Mouse (Mus musculus) CH12.LX (cell line): ENCODE measurements around the gene Actb. TPM values are rescaled to one million over a fixed set of nuclear protein-coding genes. Genes with fewer than 3 reads are reported as not detected.

Experiments
- DNase-seq: peaks from one replicate; pipeline ENCODE4 v3.0.0-alpha.2; 2013; ENCODE audit errors: extremely low read depth
- H3K27ac ChIP-seq: 2 replicates; pipeline ENCODE4 v1.5.1; 2012; ENCODE audit warnings: low read depth, mild to moderate bottlenecking, control low read depth, moderate library complexity; ENCODE audit not compliant: insufficient read depth
- H3K27me3 ChIP-seq: replicated peaks from 2 replicates; pipeline ENCODE3; 2012; ENCODE audit warnings: inconsistent platforms
- H3K36me3 ChIP-seq, 2 experiments: replicated peaks in 1 of 2; 2 replicates each; pipeline versions ENCODE3 to v1.6.1; 2012; ENCODE audit warnings: inconsistent platforms in 1 of 2, low read length in 1 of 2, mild to moderate bottlenecking in 1 of 2, mixed read lengths in 1 of 2, moderate library complexity in 1 of 2; ENCODE audit not compliant: control insufficient read depth in 1 of 2, insufficient read depth in 1 of 2
- H3K4me1 ChIP-seq, 2 experiments: 2 replicates each; pipeline ENCODE4 v1.6.1; 2012; ENCODE audit warnings: inconsistent platforms in 1 of 2, moderate library complexity in 1 of 2; ENCODE audit not compliant: insufficient read depth in 2 of 2, control insufficient read depth in 1 of 2
- H3K4me2 ChIP-seq: 2 replicates; pipeline ENCODE4 v1.6.1; 2012; ENCODE audit warnings: low read depth, mild to moderate bottlenecking, control low read depth; ENCODE audit not compliant: poor library complexity, insufficient read depth, severe bottlenecking
- H3K4me3 ChIP-seq, 3 experiments: fragments of 150-350 bp in 1 of 3; sonication (generic) in 1 of 3; replicated peaks in 1 of 3; 2 replicates each; pipeline versions ENCODE3 to v1.5.1; 2011 to 2012; ENCODE audit warnings: low read depth in 2 of 3, low read length in 2 of 3, mild to moderate bottlenecking in 2 of 3, moderate library complexity in 2 of 3, control low read depth in 1 of 3, improper control_type of control experiment in 1 of 3, inconsistent platforms in 1 of 3, mixed read lengths in 1 of 3; ENCODE audit not compliant: poor library complexity in 1 of 3
- H3K79me2 ChIP-seq: replicated peaks from 2 replicates; pipeline ENCODE4 v1.6.1; 2012; ENCODE audit warnings: mild to moderate bottlenecking, moderate library complexity; ENCODE audit not compliant: control insufficient read depth, poor library complexity, insufficient read depth, severe bottlenecking; ENCODE audit errors: extremely low read depth
- H3K9ac ChIP-seq: 2 replicates; pipeline ENCODE4 v1.6.1; 2012; ENCODE audit warnings: low read depth, mild to moderate bottlenecking, control low read depth, moderate library complexity; ENCODE audit not compliant: insufficient read depth
- H3K9me3 ChIP-seq: replicated peaks from 2 replicates; pipeline ENCODE3; 2012; ENCODE audit warnings: low read length, inconsistent platforms, mixed read lengths
- CTCF ChIP-seq, 2 experiments: IDR thresholded peaks in 1 of 2; conservative IDR thresholded peaks in 1 of 2; 2 replicates each; pipeline ENCODE4 v1.5.1; 2011 to 2012; ENCODE audit warnings: low read depth in 2 of 2, low read length in 2 of 2, improper control_type of control experiment in 1 of 2, inconsistent platforms in 1 of 2, mild to moderate bottlenecking in 1 of 2, moderate library complexity in 1 of 2
- EP300 ChIP-seq: IDR thresholded peaks from 2 replicates; pipeline ENCODE4 v1.6.1; 2011; ENCODE audit warnings: low read length, improper control_type of control experiment
- ETS1 ChIP-seq: conservative IDR thresholded peaks from 2 replicates; pipeline ENCODE4 v1.6.1; 2012; ENCODE audit warnings: low read depth, mild to moderate bottlenecking, inconsistent platforms, low read length, improper control_type of control experiment, moderate library complexity
- MAFK ChIP-seq: IDR thresholded peaks from 2 replicates; pipeline ENCODE4 v1.6.1; 2011; ENCODE audit warnings: low read length, improper control_type of control experiment; ENCODE audit not compliant: insufficient replicate concordance
- MEF2A ChIP-seq: IDR thresholded peaks from 2 replicates; pipeline ENCODE4 v1.6.1; 2014; ENCODE audit warnings: low read depth, mild to moderate bottlenecking, inconsistent platforms, low read length, improper control_type of control experiment, borderline replicate concordance
- MYC ChIP-seq: IDR thresholded peaks from 2 replicates; pipeline ENCODE4 v1.6.1; 2011; ENCODE audit warnings: low read depth, mild to moderate bottlenecking, improper control_type of control experiment, low read length
- NRF1 ChIP-seq: IDR thresholded peaks from 2 replicates; pipeline ENCODE4 v1.6.1; 2014; ENCODE audit warnings: low read depth, mild to moderate bottlenecking, inconsistent platforms, low read length, improper control_type of control experiment, moderate library complexity
- POLR2AphosphoS2 ChIP-seq: IDR thresholded peaks from 2 replicates; pipeline ENCODE4 v1.6.1; 2011; ENCODE audit warnings: low read depth, low read length, improper control_type of control experiment
- TCF12 ChIP-seq: IDR thresholded peaks from 2 replicates; pipeline ENCODE4 v1.6.1; 2014; ENCODE audit warnings: low read depth, mild to moderate bottlenecking, inconsistent platforms, low read length, improper control_type of control experiment
- USF2 ChIP-seq: conservative IDR thresholded peaks from 2 replicates; pipeline ENCODE4 v1.6.1; 2011; ENCODE audit warnings: low read depth, low read length, improper control_type of control experiment
- ZC3H11A ChIP-seq: IDR thresholded peaks from 2 replicates; pipeline ENCODE4 v1.6.1; 2012; ENCODE audit warnings: low read depth, mild to moderate bottlenecking, inconsistent platforms, low read length, improper control_type of control experiment
- ZMIZ1 ChIP-seq: IDR thresholded peaks from 2 replicates; pipeline ENCODE4 v1.6.1; 2012; ENCODE audit warnings: low read depth, mild to moderate bottlenecking, inconsistent platforms, low read length, improper control_type of control experiment
- ZNF384 ChIP-seq: IDR thresholded peaks from 2 replicates; pipeline ENCODE4 v1.6.1; 2012; ENCODE audit warnings: low read depth, low read length, improper control_type of control experiment, inconsistent platforms
- dilution Hi-C: fragments of 300-500 bp; cut with MboI; formaldehyde crosslinking; loops from 2 replicates; pipeline ENCODE4 v1.14.3; 2020; ENCODE audit warnings: low sequenced_read_pairs; ENCODE audit not compliant: extremely low pct_unique_long_range_greater_than_20kb, extremely low pct_ligation_motif_present
- in situ Hi-C: fragments of 300-500 bp; cut with MboI; formaldehyde crosslinking; loops from 3 replicates; pipeline ENCODE4 v1.14.3; 2019; ENCODE audit warnings: low sequenced_read_pairs, low pct_ligation_motif_present, low pct_unique_long_range_greater_than_20kb, mixed read lengths
- polyA plus RNA-seq: library from polyadenylated mRNA; unstranded; fragments of >175 nt; gene quantifications from 2 replicates; pipeline ENCODE4 v1.2.1, GENCODE M21; 2012; ENCODE audit warnings: low read depth; ENCODE audit not compliant: insufficient read length
- total RNA-seq, 2 experiments: library from RNA; depleted of rRNA; stranded (reverse); fragments of 300-350 nt in 1 of 2; fragments of >200 nt in 1 of 2; gene quantifications; 2 replicates each; pipeline ENCODE4 v1.2.3; 2012 to 2014

The Actb gene
- total and polyA plus RNA-seq, 3 experiments = 3,882 to 5,048 (median 4,756) TPM

DNA sequence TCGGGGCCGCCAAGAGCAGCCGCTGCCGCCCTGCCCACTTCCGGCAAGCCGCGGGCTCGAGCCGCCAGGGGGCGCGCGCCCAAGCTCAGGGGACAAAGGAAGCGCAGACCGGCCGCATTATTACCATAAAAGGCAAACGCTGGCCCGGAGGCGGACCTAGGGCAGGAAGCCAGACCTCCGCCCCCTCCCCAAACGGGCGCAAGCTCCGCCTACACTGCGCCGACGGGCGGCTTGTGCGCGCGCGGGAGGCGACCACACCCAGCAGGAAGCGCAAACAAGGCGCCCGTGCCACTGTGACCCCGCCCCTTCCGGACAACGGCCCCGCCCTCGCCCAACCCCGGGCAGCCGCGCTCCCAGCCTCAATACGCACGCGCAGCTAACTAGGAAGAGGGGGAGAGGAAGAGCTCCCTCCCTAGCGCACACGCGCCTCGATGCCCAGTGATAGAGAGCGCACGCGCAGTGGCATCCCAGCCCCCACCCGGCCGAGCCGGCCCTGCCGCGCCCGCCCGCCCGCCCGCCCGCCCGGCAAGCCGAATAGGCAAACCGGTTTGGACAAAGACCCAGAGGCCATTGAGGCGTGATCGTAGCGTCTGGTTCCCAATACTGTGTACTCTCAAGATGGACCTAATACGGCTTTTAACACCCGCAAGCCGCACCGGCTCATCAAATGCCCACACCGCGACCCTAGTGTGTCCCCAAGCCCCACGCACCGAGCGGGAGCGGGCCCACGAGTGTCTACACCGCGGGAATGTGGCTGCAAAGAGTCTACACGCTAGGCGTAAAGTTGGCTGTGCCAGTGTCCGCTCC is 626 bp downstream of the Actb start (continued):
- TF ChIP-seq MEF2A = no peak
- no peak for TF ChIP-seq MAFK
- peak in 1 of 2 experiments; percentile 68; a peak in 2 of 4 replicates for TF ChIP-seq CTCF (conservative IDR thresholded peaks at IDR 0.05 in 1 of 2, IDR thresholded peaks at IDR 0.05 in 1 of 2; ENCODE audit: low read depth in 2 of 2, low read length in 2 of 2)
- 0 out of 2 replicates have a peak, but pooled peaks have one; percentile 17 for TF ChIP-seq MYC
- TF ChIP-seq ZC3H11A = no peak
- no peak for TF ChIP-seq ZMIZ1
- no peak; the same call in 1 of the 2 replicates for TF ChIP-seq ZNF384
- TF ChIP-seq EP300 = no peak
- no peak for TF ChIP-seq ETS1
- TF ChIP-seq, all 38 proteins: peak for 12

DNA sequence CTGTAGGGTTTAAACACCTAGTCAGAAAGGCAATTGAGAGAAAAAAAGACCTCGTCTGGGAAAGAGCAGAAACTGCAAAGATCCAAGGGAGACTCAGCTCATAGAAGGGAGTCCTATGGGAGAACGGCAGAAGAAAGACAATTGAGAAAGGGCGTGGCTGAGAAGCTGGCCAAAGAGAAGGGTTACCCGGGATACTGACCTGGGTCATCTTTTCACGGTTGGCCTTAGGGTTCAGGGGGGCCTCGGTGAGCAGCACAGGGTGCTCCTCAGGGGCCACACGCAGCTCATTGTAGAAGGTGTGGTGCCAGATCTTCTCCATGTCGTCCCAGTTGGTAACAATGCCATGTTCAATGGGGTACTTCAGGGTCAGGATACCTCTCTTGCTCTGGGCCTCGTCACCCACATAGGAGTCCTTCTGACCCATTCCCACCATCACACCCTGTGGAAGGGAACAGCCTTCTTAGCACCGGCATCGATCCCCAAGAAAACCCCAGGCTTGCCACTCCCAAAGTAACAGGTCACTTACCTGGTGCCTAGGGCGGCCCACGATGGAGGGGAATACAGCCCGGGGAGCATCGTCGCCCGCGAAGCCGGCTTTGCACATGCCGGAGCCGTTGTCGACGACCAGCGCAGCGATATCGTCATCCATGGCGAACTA is 1.4 kb downstream of the Actb start:
- TF ChIP-seq ZMIZ1 (0 out of 2 replicates have a peak, but pooled peaks have one; percentile 12), POLR2AphosphoS2 (0 out of 2 replicates have a peak, but pooled peaks have one; percentile 30), TCF12 (no peak), USF2 (0 out of 2 replicates have a peak, but pooled peaks have one; percentile 5), NRF1 (no peak)
- TF ChIP-seq, all 38 proteins: peak for 3
- DNase-seq = no peak
- Histone ChIP-seq H3K27me3 (no peaks in the 10 kb centered on the region), H3K27ac (peak overlapping the region; percentile 97; the same call in 1 of the 2 replicates), H3K9ac (peak overlapping the region; percentile 79), H3K79me2 (peaks cover 38% of the 10 kb centered on the region), H3K4me1 (peaks cover 31 to 55% of the 10 kb centered on the region in 2 experiments), H3K9me3 (no peaks in the 10 kb centered on the region), H3K4me2 (peak overlapping the region; percentile 84), H3K36me3 (peaks cover 46 to 53% of the 10 kb centered on the region in 2 experiments), H3K4me3 (peak overlapping the region; percentile 54 to 96 (median 85))
- dilution Hi-C loops (no loop called here), in situ Hi-C loops (no loop called here)
